14 mouse cellular contexts compared by ENCODE assay signal in genomic region chr7:30614454-30614853, GRCm38 (mm10). TPM values are rescaled to one million over a fixed set of nuclear protein-coding genes. Genes with fewer than 3 reads are reported as not detected.
DNase-seq lines count a peak whose midpoint lies in the region; ATAC-seq and TF ChIP-seq lines count a peak whose summit lies in the region.
"Had no signal": no experiment of that assay in that cellular context is flagged by ENCODE, and none has a peak within 500 bp of the region (broad histone marks: within the 10 kb centered on the region; RNA-seq: fewer than 3 reads in every experiment).

No protein-coding gene starts in this region.

- H3K4me1 ChIP-seq in kidney, postnatal 0 days (replicated peaks; ENCODE audit: insufficient read depth, low read length) = no peaks in the 10 kb centered on the region
- H3K4me1 ChIP-seq: lung, embryonic 15.5 days had no signal

- peak; percentile 53 for TF ChIP-seq CTCF in kidney, postnatal 0 days (IDR thresholded peaks at IDR 0.05; ENCODE audit: low read depth)

- no peak overlapping the region for H3K9ac ChIP-seq in kidney, postnatal 0 days (ENCODE audit: low read depth, low read length)
- H3K9ac ChIP-seq: heart, embryonic 15.5 days; lung, embryonic 15.5 days had no signal

- no peaks in the 10 kb centered on the region for H3K27me3 ChIP-seq in kidney, postnatal 0 days (ENCODE audit: insufficient read depth, low read length)
- H3K27me3 ChIP-seq: heart, embryonic 15.5 days; lung, embryonic 15.5 days had no signal

- ATAC-seq in kidney, postnatal 0 days (replicated peaks; ENCODE audit: low FRiP score, low read depth) = no peak
- no peak for ATAC-seq in erythroblast, adult 5-6 weeks (replicated peaks; ENCODE audit: low FRiP score, poor library complexity, severe bottlenecking)
- no peak for ATAC-seq in activated CD4-positive, CD25-positive, alpha-beta regulatory T cell, adult 4 months

- peaks cover 23% of the 10 kb centered on the region for H3K36me3 ChIP-seq in kidney, postnatal 0 days (ENCODE audit: insufficient read depth, low read length)

- no peak overlapping the region for H3K4me3 ChIP-seq in kidney, postnatal 0 days (replicated peaks; ENCODE audit: low read depth, low read length)
- H3K4me3 ChIP-seq: heart, embryonic 15.5 days; lung, embryonic 15.5 days had no signal

- H3K27ac ChIP-seq in kidney, postnatal 0 days = no peak overlapping the region
- H3K27ac ChIP-seq: heart, embryonic 15.5 days; lung, embryonic 15.5 days had no signal

- H3K9me3 ChIP-seq in kidney, postnatal 0 days (replicated peaks; ENCODE audit: low read length) = no peaks in the 10 kb centered on the region
- H3K9me3 ChIP-seq: heart, embryonic 15.5 days; lung, embryonic 15.5 days had no signal

- DNase-seq in kidney, postnatal 0 days (ENCODE audit: low spot score) = peak; percentile 41
- DNase-seq in kidney, postnatal 25 days = no peak
- peak; percentile 72 for DNase-seq in A20 (ENCODE audit: low read depth, low spot score)
- peak; percentile 66 for DNase-seq in ES-CJ7 (ENCODE audit: low read depth, low spot score)
- peak; percentile 63 for DNase-seq in induced T-regulatory cell, adult 2 months (ENCODE audit: low read depth)
- no peak for DNase-seq in heart, postnatal 25 days (ENCODE audit: low spot score)
- DNase-seq: cerebellum, postnatal 36 days had no signal

- intact Hi-C loops in heart, postnatal 25 days (cut with DNase I) = no loop called here

- whole genome bisulfite sequencing in kidney, postnatal 0 days = 68% methylated on average over 2 of the region's 2 CpGs

- H3K4me2 ChIP-seq in kidney, postnatal 0 days (ENCODE audit: low read length) = no peak overlapping the region
- H3K4me2 ChIP-seq: heart, embryonic 15.5 days; lung, embryonic 15.5 days had no signal

RNA-seq across cellular contexts. Expression of gene Upk1a, which starts 1.8 kb away (rescaled TPM):
- polyA plus RNA-seq in kidney, postnatal 0 days (2015; fragmentation: Nextera tagmentation; extraction: Ambion mirVana) = 35.5 and 48.6 TPM in 2 replicates
- not detected in 2 replicates for total RNA-seq in erythroblast, adult 5-6 weeks (2015; ENCODE audit: low replicate concordance)
- not detected in 2 replicates for total RNA-seq in erythroblast, adult 5-6 weeks (2017; ENCODE audit: low replicate concordance)
- 1 to 10 TPM; 2.2 to 3.3 TPM for polyA plus RNA-seq in activated CD4-positive, CD25-positive, alpha-beta regulatory T cell, adult 4 months (2017; shearing (Covaris generic))
- total RNA-seq in heart, postnatal 25 days (2021) = under 1 TPM in 1 of 2 experiments, not detected in 1; 0.52 TPM

RNA-seq across cellular contexts. Expression of gene Cox6b1, which starts 11.5 kb away (rescaled TPM):
- 1,603 and 1,723 TPM in 2 replicates for polyA plus RNA-seq in kidney, postnatal 0 days (2015; fragmentation: Nextera tagmentation; extraction: Ambion mirVana)
- total RNA-seq in erythroblast, adult 5-6 weeks (2015; ENCODE audit: low replicate concordance) = 74.4 and 173 TPM in 2 replicates
- 135 and 145 TPM in 2 replicates for total RNA-seq in erythroblast, adult 5-6 weeks (2017; ENCODE audit: low replicate concordance)
- 100 to 1,000 TPM; 421 to 746 TPM for polyA plus RNA-seq in activated CD4-positive, CD25-positive, alpha-beta regulatory T cell, adult 4 months (2017; shearing (Covaris generic))
- total RNA-seq in heart, postnatal 25 days (2021) = 1,000 to 10,000 TPM; 4,579 to 4,828 TPM

RNA-seq across cellular contexts. Expression of gene Zbtb32, which starts 15.7 kb away (rescaled TPM):
- 0.92 and 1.6 TPM in 2 replicates for polyA plus RNA-seq in kidney, postnatal 0 days (2015; fragmentation: Nextera tagmentation; extraction: Ambion mirVana)
- total RNA-seq in erythroblast, adult 5-6 weeks (2015; ENCODE audit: low replicate concordance) = not detected in 2 replicates
- not detected in 2 replicates for total RNA-seq in erythroblast, adult 5-6 weeks (2017; ENCODE audit: low replicate concordance)
- polyA plus RNA-seq in activated CD4-positive, CD25-positive, alpha-beta regulatory T cell, adult 4 months (2017; shearing (Covaris generic)) = 10 to 100 TPM; 15.8 to 19.7 TPM
- not detected for total RNA-seq in heart, postnatal 25 days (2021)
- total RNA-seq: gastrocnemius, adult 8-10 months; left cerebral cortex, adult 18-20 months had no signal

RNA-seq across cellular contexts. Expression of gene Etv2, which starts 21.2 kb away (rescaled TPM):
- polyA plus RNA-seq in kidney, postnatal 0 days (2015; fragmentation: Nextera tagmentation; extraction: Ambion mirVana) = not detected in 2 replicates
- not detected in 2 replicates for total RNA-seq in erythroblast, adult 5-6 weeks (2015; ENCODE audit: low replicate concordance)
- not detected in 2 replicates for total RNA-seq in erythroblast, adult 5-6 weeks (2017; ENCODE audit: low replicate concordance)
- polyA plus RNA-seq in activated CD4-positive, CD25-positive, alpha-beta regulatory T cell, adult 4 months (2017; shearing (Covaris generic)) = not detected
- not detected for total RNA-seq in heart, postnatal 25 days (2021)
- total RNA-seq: gastrocnemius, adult 8-10 months; left cerebral cortex, adult 18-20 months had no signal
- polyA plus RNA-seq: heart, embryonic 15.5 days; kidney, embryonic 14.5 days; lung, embryonic 15.5 days had no signal

RNA-seq across cellular contexts. Expression of gene Kmt2b, which starts 25.9 kb away (rescaled TPM):
- polyA plus RNA-seq in kidney, postnatal 0 days (2015; fragmentation: Nextera tagmentation; extraction: Ambion mirVana) = 4.9 and 5.9 TPM in 2 replicates
- total RNA-seq in erythroblast, adult 5-6 weeks (2015; ENCODE audit: low replicate concordance) = 31.1 and 35.0 TPM in 2 replicates
- 14.9 and 21.2 TPM in 2 replicates for total RNA-seq in erythroblast, adult 5-6 weeks (2017; ENCODE audit: low replicate concordance)
- polyA plus RNA-seq in activated CD4-positive, CD25-positive, alpha-beta regulatory T cell, adult 4 months (2017; shearing (Covaris generic)) = 10 to 100 TPM; 14.9 to 16.9 TPM
- total RNA-seq in heart, postnatal 25 days (2021) = 10 to 100 TPM; 17.5 to 22.7 TPM

Comparison
In these comparisons a context has a peak if more than half of its experiments do, and no peak if none do; other contexts are left out.
1. DNase-seq: peak in kidney, postnatal 0 days (single experiment), A20 (single experiment), ES-CJ7 (single experiment) and induced T-regulatory cell, adult 2 months (single experiment); none in kidney, postnatal 25 days (0 of 2) and heart, postnatal 25 days (single experiment).
2. RNA of gene Cox6b1, which starts 11.5 kb away (total RNA-seq): 4,579 to 4,828 TPM in heart, postnatal 25 days; 74.4 to 173 TPM in erythroblast, adult 5-6 weeks; every median in the first group is over 10 times any median in the second.